Mouse (Mus musculus) cortical plate, adult 2 months (tissue): Measurements from ENCODE around the gene Gm45062.
"Not testable (repeated sequence)": the region's sequence is repeated elsewhere in the genome, so short reads cannot be mapped to it uniquely, and the experiment has no call there.

Experiments used
- CTCF ChIP-seq: fragments of 200-500 bp; IDR thresholded peaks from 2 replicates; pipeline ENCODE4 v1.5.1; 2011; ENCODE audit warnings: mild to moderate bottlenecking, control low read depth, low read length; ENCODE audit not compliant: insufficient read depth; ENCODE audit errors: extremely low read depth
- POLR2A ChIP-seq: fragments of 200-500 bp; IDR thresholded peaks from 2 replicates; pipeline ENCODE4 v1.6.1; 2011; ENCODE audit warnings: mild to moderate bottlenecking, low read length, control low read depth; ENCODE audit not compliant: insufficient read depth; ENCODE audit errors: extremely low read depth

- TF ChIP-seq CTCF, POLR2A: not testable (repeated sequence)
Observed at GRCm38 (mm10) chr6:8541531-8541930, 282.3 kb downstream of the Gm45062 start.
